Mouse (Mus musculus) stomach, embryonic 15.5 days (tissue): ENCODE measurements at regions not wholly inside any gene's neighbourhood (a gene's known extent, or its start where the extent isn't known, plus 50 kb on each side); places are given as distances from the start of the nearest gene placed in this dataset.

ENCODE experiments used
- ATAC-seq: fragments of 200-750 bp; cut with Nextera tagmentation; 2 replicates; pipeline ENCODE4 v1.8.0; 2017; ENCODE audit warnings: low read depth, moderate number of reproducible peaks, moderate TSS enrichment; ENCODE audit not compliant: insufficient read depth, low FRiP score
- H3K27ac ChIP-seq: fragments of 300-500 bp; sonication (generic); 2 replicates; pipeline ENCODE4 v1.5.1; 2015; ENCODE audit warnings: mild to moderate bottlenecking, inconsistent platforms
- H3K27me3 ChIP-seq: fragments of 300-500 bp; sonication (generic); replicated peaks from 2 replicates; pipeline ENCODE4 v1.6.1; 2015; ENCODE audit warnings: inconsistent platforms
- H3K36me3 ChIP-seq: fragments of 300-500 bp; sonication (generic); 2 replicates; pipeline ENCODE4 v1.6.1; 2015; ENCODE audit warnings: inconsistent platforms
- H3K4me1 ChIP-seq: fragments of 300-500 bp; sonication (generic); 2 replicates; pipeline ENCODE4 v1.6.1; 2015; ENCODE audit warnings: inconsistent platforms
- H3K4me2 ChIP-seq: fragments of 300-500 bp; sonication (generic); 2 replicates; pipeline ENCODE4 v1.6.1; 2015; ENCODE audit warnings: mild to moderate bottlenecking, inconsistent platforms
- H3K4me3 ChIP-seq: fragments of 300-500 bp; sonication (generic); replicated peaks from 2 replicates; pipeline ENCODE4 v1.5.1; 2015; ENCODE audit warnings: inconsistent platforms
- H3K9ac ChIP-seq: fragments of 300-500 bp; sonication (generic); 2 replicates; pipeline ENCODE4 v1.6.1; 2015; ENCODE audit warnings: inconsistent platforms
- H3K9me3 ChIP-seq: fragments of 300-500 bp; sonication (generic); 2 replicates; pipeline ENCODE4 v1.6.1; 2016; ENCODE audit warnings: inconsistent platforms
- WGBS: fragments of 180-500 bp; shearing (Covaris S2); methylation state at CpG from one replicate; pipeline ENCODE4 v1.1.7; 2015; 5-methylcytosine and 5-hydroxymethylcytosine counted together

DNA sequence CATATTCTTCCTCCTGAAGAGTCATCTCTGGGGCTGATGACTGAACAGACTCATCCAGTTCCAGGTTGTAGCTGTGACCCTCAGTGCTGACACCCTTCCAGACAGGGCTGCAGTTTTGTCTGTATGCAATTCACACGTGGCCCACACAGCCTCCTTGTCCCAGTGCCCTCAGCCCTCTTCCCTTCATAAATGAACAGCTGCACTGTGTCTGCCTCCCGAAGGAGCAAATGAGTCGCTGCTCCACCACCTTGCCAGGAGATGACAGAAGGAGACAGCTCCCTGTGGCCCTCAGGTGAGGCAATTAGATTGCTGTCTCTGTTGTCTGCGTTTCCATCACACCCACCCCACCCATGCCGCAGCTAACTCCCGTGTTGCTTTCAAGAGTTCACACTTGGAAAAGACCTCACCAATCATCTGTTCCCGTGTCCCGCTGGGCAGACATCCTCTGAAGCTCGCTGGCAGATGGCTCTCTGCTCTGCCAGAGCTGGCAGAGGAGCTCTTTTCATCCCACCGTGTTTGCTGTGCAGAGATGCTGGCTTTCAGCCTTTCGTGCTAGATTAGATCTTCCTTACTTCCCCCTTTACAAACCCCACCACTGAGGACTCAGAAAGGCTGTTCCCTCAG is 135.5 kb upstream of the Slc35f3 start:
- Histone ChIP-seq H3K9me3 (no peaks in the 10 kb centered on the region), H3K4me3 (no peak overlapping the region), H3K27ac (no peak overlapping the region), H3K4me2 (no peak overlapping the region), H3K9ac (no peak overlapping the region), H3K27me3 (no peaks in the 10 kb centered on the region), H3K36me3 (no peaks in the 10 kb centered on the region), H3K4me1 (no peaks in the 10 kb centered on the region)
- WGBS: 34% methylated on average over 11 of the region's 11 CpGs
- no peak for ATAC-seq

DNA sequence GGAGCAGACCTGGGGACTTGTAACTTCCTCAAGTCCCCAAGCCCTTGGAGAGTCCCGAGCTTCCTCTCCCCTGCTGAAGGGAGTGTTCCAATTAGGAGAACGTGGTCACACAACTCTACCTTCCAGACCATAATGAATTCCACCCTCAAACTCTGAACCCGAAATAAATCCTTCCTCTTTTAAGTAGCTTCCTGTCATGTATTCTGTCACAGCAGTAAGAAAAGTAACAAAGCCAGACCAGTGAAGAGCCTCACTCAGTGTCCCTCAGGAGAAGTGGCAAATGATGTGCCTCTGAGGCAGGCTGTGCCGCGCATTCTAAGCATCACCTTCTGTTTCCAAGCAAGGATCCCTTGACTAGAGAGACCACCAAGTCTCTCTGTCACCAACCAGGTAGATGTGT is 134.4 kb upstream of the Slc35f3 start:
- Histone ChIP-seq H3K9ac (no peak overlapping the region), H3K27ac (no peak overlapping the region), H3K4me2 (no peak overlapping the region), H3K4me1 (no peaks in the 10 kb centered on the region), H3K36me3 (no peaks in the 10 kb centered on the region), H3K4me3 (no peak overlapping the region), H3K9me3 (no peaks in the 10 kb centered on the region), H3K27me3 (no peaks in the 10 kb centered on the region)
- 67% methylated on average over 5 of the region's 5 CpGs for WGBS
- no peak for ATAC-seq

DNA sequence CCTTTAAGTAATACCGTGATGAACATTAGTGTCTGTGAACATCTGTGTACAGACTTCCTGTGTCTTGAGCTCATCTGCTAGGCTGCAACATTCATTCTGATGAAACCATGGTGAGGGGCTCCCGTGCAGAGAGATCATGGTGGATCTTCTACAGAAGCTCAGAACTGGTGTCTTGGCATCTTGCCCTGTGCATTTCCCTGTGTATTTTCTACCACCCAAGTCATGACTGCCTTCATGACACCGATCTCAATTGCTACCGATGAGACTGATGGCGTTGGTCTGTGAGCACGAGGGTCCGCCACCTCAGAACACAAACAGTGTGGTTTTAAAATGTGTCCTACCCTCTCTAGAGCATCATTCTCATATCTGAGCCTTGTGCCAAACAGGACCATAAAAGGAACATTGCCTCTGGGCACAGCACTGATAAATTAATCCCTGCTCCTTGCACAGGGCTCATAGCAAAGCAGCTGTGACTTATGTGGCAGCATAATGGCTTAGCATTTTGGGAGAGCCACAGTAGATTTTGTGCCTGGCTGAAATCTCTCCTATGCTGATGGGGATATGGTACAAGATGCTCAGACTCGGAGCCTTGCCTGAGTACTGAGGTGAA is 132.8 kb upstream of the Slc35f3 start:
- H3K4me1 ChIP-seq: no peaks in the 10 kb centered on the region
- H3K27me3 ChIP-seq: no peaks in the 10 kb centered on the region
- H3K9ac ChIP-seq: no peak overlapping the region
- WGBS: 66% methylated on average over 8 of the region's 8 CpGs
- ATAC-seq: no peak
- no peak overlapping the region for H3K27ac ChIP-seq
- H3K9me3 ChIP-seq: no peaks in the 10 kb centered on the region
- H3K4me2 ChIP-seq: no peak overlapping the region
- H3K4me3 ChIP-seq: no peak overlapping the region
- no peaks in the 10 kb centered on the region for H3K36me3 ChIP-seq

DNA sequence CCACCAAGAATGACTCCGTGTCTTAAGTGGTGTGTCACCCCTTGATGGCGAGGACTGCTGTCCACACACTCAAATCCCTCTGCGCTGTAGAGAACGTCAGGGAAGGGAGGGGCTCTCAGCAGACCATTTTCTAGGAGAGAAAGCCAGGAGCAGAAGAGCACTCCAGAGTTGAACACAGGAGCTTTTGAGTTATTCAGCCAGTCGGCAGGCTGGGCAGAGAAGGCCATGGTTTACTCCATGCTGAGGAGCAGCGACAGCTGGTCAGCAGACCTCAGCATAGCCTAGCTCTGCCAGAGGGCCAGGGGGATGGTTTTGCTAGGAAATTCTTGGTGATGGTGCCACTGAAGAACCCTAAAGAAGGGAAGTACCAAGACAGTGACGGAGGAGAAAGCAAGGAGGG is 132.0 kb upstream of the Slc35f3 start:
- Histone ChIP-seq H3K9ac (no peak overlapping the region), H3K4me1 (no peaks in the 10 kb centered on the region), H3K4me2 (no peak overlapping the region), H3K27ac (no peak overlapping the region), H3K9me3 (no peaks in the 10 kb centered on the region), H3K27me3 (no peaks in the 10 kb centered on the region), H3K36me3 (no peaks in the 10 kb centered on the region), H3K4me3 (no peak overlapping the region)
- 72% methylated on average over 7 of the region's 7 CpGs for WGBS
- no peak for ATAC-seq

DNA sequence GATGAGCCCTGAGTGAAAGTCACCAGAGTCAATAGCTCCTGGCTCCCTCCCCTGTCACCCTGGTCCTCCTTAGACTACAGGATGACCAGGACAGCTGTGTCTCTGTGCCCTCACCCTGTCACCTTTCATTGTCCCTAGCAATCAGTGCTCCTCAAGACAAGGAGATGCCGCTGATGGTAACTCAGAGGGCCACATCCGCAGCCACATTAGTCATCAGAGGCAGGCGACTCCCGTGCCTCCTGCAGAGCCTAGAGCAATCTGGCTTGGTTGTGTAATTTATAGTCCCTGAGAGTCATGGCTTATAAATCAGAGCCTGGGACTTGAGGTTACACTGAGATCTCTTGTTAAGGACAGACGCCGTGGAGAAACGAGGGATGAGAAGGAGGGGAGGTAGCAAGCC is 123.9 kb upstream of the Slc35f3 start:
- Histone ChIP-seq H3K36me3 (no peaks in the 10 kb centered on the region), H3K9me3 (no peaks in the 10 kb centered on the region), H3K27ac (no peak overlapping the region), H3K4me3 (no peak overlapping the region), H3K9ac (no peak overlapping the region), H3K4me1 (no peaks in the 10 kb centered on the region), H3K4me2 (no peak overlapping the region), H3K27me3 (no peaks in the 10 kb centered on the region)
- no peak for ATAC-seq
- 63% methylated on average over 7 of the region's 7 CpGs for WGBS

DNA sequence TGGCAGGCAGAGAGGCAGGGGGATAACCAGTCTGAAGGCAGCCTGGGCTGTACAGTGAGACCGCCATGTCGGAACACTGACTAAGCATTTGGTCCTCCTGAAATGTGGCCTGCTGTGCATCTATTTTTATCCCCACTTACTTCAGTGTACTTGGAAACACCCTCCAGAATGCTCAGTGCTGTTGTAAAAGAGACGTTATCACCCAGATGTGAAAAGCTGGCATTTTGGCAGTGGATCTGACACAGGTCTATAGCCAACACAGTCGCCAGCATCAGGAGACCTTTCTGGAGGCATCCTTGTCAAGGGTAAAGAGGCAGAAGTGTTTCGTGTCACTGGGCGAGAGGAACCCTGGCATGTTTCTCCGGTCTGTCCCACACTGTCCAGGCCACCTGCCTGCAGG is 122.1 kb upstream of the Slc35f3 start:
- no peak overlapping the region for H3K27ac ChIP-seq
- H3K4me2 ChIP-seq: no peak overlapping the region
- no peak overlapping the region for H3K4me3 ChIP-seq
- H3K27me3 ChIP-seq: no peaks in the 10 kb centered on the region
- no peaks in the 10 kb centered on the region for H3K36me3 ChIP-seq
- no peaks in the 10 kb centered on the region for H3K9me3 ChIP-seq
- H3K4me1 ChIP-seq: no peaks in the 10 kb centered on the region
- 87% methylated on average over 7 of the region's 7 CpGs for WGBS
- H3K9ac ChIP-seq: no peak overlapping the region
- no peak for ATAC-seq

DNA sequence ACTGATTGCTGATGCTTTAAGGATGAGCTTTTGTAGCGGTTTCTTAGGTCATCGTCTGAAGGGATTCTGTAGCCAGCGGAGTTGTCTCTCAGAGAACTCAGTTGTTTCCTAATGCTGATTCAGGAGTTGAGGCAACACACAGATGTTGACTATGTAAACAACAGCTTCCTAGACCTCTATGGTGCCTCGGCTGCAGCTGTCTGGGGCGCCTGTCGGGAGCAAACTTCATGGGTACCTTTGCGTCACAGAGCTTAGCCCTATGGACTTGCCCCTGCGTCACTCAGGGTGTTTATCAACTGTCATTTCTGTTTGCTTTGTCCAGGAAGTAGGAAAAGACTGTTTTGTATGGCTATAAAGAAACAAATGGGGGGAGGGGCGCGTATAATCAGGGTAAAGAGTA is 120.5 kb upstream of the Slc35f3 start:
- Histone ChIP-seq H3K9me3 (no peaks in the 10 kb centered on the region), H3K27ac (no peak overlapping the region), H3K36me3 (no peaks in the 10 kb centered on the region), H3K4me1 (no peaks in the 10 kb centered on the region), H3K4me3 (no peak overlapping the region), H3K4me2 (no peak overlapping the region), H3K9ac (no peak overlapping the region), H3K27me3 (no peaks in the 10 kb centered on the region)
- no peak for ATAC-seq
- WGBS: 58% methylated on average over 10 of the region's 10 CpGs

DNA sequence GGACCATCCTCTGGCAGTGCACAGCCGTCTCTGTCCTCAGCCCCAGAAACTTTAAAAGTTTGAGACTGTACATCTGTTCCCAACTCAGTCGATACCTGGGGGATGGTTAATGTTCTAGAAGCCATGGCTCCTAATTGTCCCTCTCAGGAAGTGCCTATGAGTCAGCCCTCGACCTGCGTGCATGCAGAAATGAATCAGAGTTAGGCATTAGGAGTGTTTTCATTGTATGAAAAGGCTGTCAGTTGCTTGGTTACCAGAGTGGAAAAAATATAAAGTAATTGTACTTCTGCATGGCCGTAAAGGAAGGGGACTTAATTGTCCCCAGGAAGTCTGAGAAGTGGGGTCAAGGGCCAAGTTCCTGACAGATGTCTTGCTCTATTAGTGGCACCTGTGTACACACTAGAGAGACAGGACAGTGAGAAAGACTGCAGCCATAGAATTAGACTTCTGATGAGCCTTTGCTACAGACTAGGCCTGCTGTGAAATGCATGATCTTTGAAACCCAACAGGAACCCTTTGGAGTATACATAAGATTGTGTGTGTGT is 109.5 kb upstream of the Slc35f3 start:
- H3K36me3 ChIP-seq: no peaks in the 10 kb centered on the region
- H3K27ac ChIP-seq: no peak overlapping the region
- no peak overlapping the region for H3K9ac ChIP-seq
- H3K4me3 ChIP-seq: no peak overlapping the region
- no peak for ATAC-seq
- WGBS: 38% methylated on average over 5 of the region's 5 CpGs
- no peaks in the 10 kb centered on the region for H3K27me3 ChIP-seq
- no peaks in the 10 kb centered on the region for H3K4me1 ChIP-seq
- no peak overlapping the region for H3K4me2 ChIP-seq
- no peaks in the 10 kb centered on the region for H3K9me3 ChIP-seq

DNA sequence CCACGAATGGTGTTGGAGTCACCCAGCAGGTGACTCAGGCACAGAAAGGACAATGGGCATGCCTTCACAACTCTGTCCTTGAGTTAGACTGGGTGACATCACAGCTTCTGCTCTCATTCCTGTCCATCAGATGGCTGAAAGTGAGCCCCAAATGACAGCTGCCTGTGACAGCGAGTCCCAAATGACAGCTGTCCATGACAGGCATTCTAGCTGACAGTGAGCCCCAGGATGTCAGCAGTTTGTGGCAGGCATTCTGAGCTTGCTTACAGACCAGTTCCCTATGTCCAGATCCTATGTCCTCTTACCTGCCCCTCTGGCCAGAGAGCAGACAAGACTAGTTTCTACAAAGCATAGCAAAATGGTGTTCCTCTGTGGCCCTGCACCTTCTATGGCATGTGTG is 102.7 kb upstream of the Slc35f3 start:
- H3K9ac ChIP-seq: no peak overlapping the region
- no peaks in the 10 kb centered on the region for H3K9me3 ChIP-seq
- no peaks in the 10 kb centered on the region for H3K4me1 ChIP-seq
- H3K27ac ChIP-seq: no peak overlapping the region
- ATAC-seq: no peak
- H3K4me3 ChIP-seq: no peak overlapping the region
- H3K27me3 ChIP-seq: no peaks in the 10 kb centered on the region
- H3K36me3 ChIP-seq: no peaks in the 10 kb centered on the region
- 88% methylated on average over 2 of the region's 2 CpGs for WGBS
- no peak overlapping the region for H3K4me2 ChIP-seq

DNA sequence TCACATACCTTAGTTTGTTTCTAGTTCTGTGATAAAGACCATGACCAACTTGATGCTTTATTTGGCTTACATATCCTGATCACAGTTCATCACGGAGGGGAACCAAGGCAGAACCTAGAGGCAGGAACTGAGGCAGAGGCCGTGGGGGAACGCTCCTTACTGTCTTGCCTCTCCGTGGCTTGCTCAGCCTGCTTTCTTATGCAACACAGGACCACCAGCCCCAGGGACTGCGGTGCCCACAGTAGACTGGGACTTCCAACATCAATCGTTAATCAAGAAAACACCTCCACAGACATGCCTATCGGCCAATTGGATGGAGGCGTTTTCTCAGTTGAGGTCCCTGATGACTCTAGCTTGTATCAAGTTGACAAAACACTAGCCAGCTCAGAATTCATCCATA is 87.8 kb upstream of the Slc35f3 start:
- no peaks in the 10 kb centered on the region for H3K36me3 ChIP-seq
- H3K9ac ChIP-seq: no peak overlapping the region
- 80% methylated on average over 8 of the region's 8 CpGs for WGBS
- H3K9me3 ChIP-seq: no peaks in the 10 kb centered on the region
- no peak overlapping the region for H3K4me3 ChIP-seq
- H3K27me3 ChIP-seq: no peaks in the 10 kb centered on the region
- H3K4me1 ChIP-seq: no peaks in the 10 kb centered on the region
- H3K4me2 ChIP-seq: no peak overlapping the region
- ATAC-seq: no peak
- H3K27ac ChIP-seq: no peak overlapping the region

DNA sequence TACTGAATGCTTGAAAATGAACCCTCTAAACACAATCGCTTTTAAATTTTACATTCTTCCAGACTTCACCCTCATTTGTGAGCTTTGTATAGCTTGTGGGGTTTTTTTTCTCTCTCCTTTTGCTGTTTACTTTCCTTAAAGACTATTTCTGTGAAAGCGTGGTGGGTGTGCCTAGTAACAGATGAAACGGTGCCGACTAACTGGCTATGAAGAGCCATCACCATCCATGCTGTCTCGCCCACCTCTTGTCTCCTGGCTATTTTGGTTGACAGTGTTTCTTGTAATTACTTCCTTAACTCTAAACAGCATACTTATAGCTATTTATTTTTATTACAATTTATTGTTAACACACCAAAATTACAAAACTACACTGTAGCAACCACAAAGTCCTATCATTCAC is 85.6 kb upstream of the Slc35f3 start:
- no peaks in the 10 kb centered on the region for H3K27me3 ChIP-seq
- no peak overlapping the region for H3K27ac ChIP-seq
- H3K9ac ChIP-seq: no peak overlapping the region
- H3K4me2 ChIP-seq: no peak overlapping the region
- no peak for ATAC-seq
- H3K4me3 ChIP-seq: no peak overlapping the region
- H3K9me3 ChIP-seq: no peaks in the 10 kb centered on the region
- H3K4me1 ChIP-seq: no peaks in the 10 kb centered on the region
- 81% methylated on average over 5 of the region's 5 CpGs for WGBS
- no peaks in the 10 kb centered on the region for H3K36me3 ChIP-seq

DNA sequence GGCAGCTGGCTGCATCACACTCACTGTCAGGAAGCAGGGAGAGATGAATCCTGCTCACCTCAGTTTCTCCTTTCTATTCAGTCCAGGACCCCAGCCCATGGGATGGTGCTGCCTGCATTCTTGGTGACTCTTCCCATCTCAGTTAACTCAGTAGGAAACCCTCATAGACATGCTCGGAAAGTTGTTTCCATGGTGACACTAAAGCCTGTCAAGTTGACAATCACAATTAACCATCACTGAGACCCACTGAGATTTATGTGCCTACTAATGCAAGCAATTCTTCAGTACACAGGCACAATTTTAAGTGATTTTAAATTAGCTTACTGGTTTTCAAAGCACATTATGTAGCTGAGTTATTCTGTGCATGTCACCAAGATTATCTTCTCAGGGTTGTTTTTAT is 83.8 kb upstream of the Slc35f3 start:
- H3K9ac ChIP-seq: no peak overlapping the region
- no peak for ATAC-seq
- no peak overlapping the region for H3K4me2 ChIP-seq
- H3K27me3 ChIP-seq: no peaks in the 10 kb centered on the region
- no peaks in the 10 kb centered on the region for H3K9me3 ChIP-seq
- no peak overlapping the region for H3K4me3 ChIP-seq
- 56% methylated on average over 1 of the region's 1 CpGs for WGBS
- H3K27ac ChIP-seq: no peak overlapping the region
- H3K4me1 ChIP-seq: no peaks in the 10 kb centered on the region
- no peaks in the 10 kb centered on the region for H3K36me3 ChIP-seq

DNA sequence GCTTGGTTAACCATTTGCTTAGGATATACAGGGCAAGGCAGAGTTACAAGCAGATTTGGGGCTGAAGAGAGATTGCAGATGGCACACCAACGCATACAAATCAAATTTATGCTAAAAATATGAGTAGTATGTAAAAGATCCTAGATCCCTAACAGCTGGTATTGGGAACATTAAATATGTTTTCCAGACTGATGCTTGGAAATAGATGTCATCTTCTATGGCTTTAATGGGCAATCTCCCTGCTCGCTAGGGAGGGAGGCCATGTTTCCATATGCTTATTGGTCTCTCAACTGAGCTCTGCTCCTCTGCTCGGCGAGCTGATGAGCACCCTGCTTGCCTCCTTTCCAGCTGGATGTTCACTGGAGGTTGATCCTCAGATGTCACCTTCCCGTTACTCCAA is 82.0 kb upstream of the Slc35f3 start:
- Histone ChIP-seq H3K27me3 (no peaks in the 10 kb centered on the region), H3K9me3 (no peaks in the 10 kb centered on the region), H3K4me2 (no peak overlapping the region), H3K4me3 (no peak overlapping the region), H3K4me1 (no peaks in the 10 kb centered on the region), H3K27ac (no peak overlapping the region), H3K9ac (no peak overlapping the region), H3K36me3 (no peaks in the 10 kb centered on the region)
- 73% methylated on average over 5 of the region's 5 CpGs for WGBS
- ATAC-seq: no peak
